Mouse (Mus musculus) midbrain, embryonic 10.5 days (tissue): ENCODE data around the gene Tiam1. TPM values are rescaled to one million over a fixed set of nuclear protein-coding genes. Genes with fewer than 3 reads are reported as not detected.

Source experiments
- DNase-seq: peaks from one replicate; pipeline ENCODE4 v3.0.0-alpha.2; 2017; ENCODE audit warnings: low spot score
- H3K27ac ChIP-seq: fragments of 300-500 bp; sonication (generic); replicated peaks from 2 replicates; pipeline ENCODE4 v1.5.1; 2016; ENCODE audit warnings: mild to moderate bottlenecking
- H3K27me3 ChIP-seq: fragments of 300-500 bp; sonication (generic); 2 replicates; pipeline ENCODE4 v1.6.1; 2016; ENCODE audit warnings: low read depth, mild to moderate bottlenecking; ENCODE audit not compliant: poor library complexity, severe bottlenecking
- H3K36me3 ChIP-seq: fragments of 300-500 bp; sonication (generic); 2 replicates; pipeline ENCODE4 v1.6.1; 2016; ENCODE audit warnings: mild to moderate bottlenecking, moderate library complexity
- H3K4me1 ChIP-seq: fragments of 300-500 bp; sonication (generic); 2 replicates; pipeline ENCODE4 v1.6.1; 2016
- H3K4me3 ChIP-seq: fragments of 300-500 bp; sonication (generic); 2 replicates; pipeline ENCODE4 v1.5.1; 2016; ENCODE audit warnings: mild to moderate bottlenecking, moderate library complexity
- H3K9me3 ChIP-seq: fragments of 300-500 bp; sonication (generic); replicated peaks from 2 replicates; pipeline ENCODE4 v1.6.1; 2016; ENCODE audit warnings: mild to moderate bottlenecking
- WGBS: fragments of 180-500 bp; shearing (Covaris S2); methylation state at CpG from one replicate; pipeline ENCODE4 v1.1.7; 2016; 5-methylcytosine and 5-hydroxymethylcytosine counted together
- polyA plus RNA-seq: library from polyadenylated mRNA; unstranded; fragments of >200 nt; fragmentation: Nextera tagmentation; extraction: Ambion mirVana; gene quantifications from 2 replicates; pipeline ENCODE4 v1.2.1, GENCODE M21; 2016

Tiam1 gene
- polyA plus RNA-seq, 1 experiment from 2014 or later: 13.8 TPM

GRCm38 (mm10) chr16:89948040-89948439, 195.5 kb downstream of the Tiam1 start:
- Histone ChIP-seq H3K27me3 (0 out of 2 replicates have a peak, but pooled peaks cover 5% of the 10 kb centered on the region), H3K4me1 (peaks cover 30% of the 10 kb centered on the region), H3K4me3 (no peak overlapping the region), H3K27ac (no peak overlapping the region), H3K9me3 (no peaks in the 10 kb centered on the region), H3K36me3 (no peaks in the 10 kb centered on the region)
- 94% methylated on average over 1 of the region's 1 CpGs for WGBS
- DNase-seq: no peak

- Histone ChIP-seq H3K36me3 (no peaks in the 10 kb centered on the region), H3K27me3 (0 out of 2 replicates have a peak, but pooled peaks cover 5% of the 10 kb centered on the region), H3K27ac (no peak overlapping the region), H3K4me3 (no peak overlapping the region), H3K9me3 (peaks cover under 1% of the 10 kb centered on the region; the same call in 1 of the 2 replicates), H3K4me1 (peaks cover 42% of the 10 kb centered on the region)
- no peak for DNase-seq
- WGBS: 95% methylated on average over 11 of the region's 11 CpGs
These were observed 196.8 kb downstream of the Tiam1 start for GRCm38 (mm10) chr16:89946816-89947215.

GRCm38 (mm10) chr16:89944604-89945283, 198.8 kb downstream of the Tiam1 start:
- no peaks in the 10 kb centered on the region; the same call in 1 of the 2 replicates for H3K36me3 ChIP-seq
- no peak for DNase-seq
- H3K27ac ChIP-seq: peak overlapping the region; percentile 87
- peaks cover 45% of the 10 kb centered on the region for H3K4me1 ChIP-seq
- WGBS: 30% methylated on average over 19 of the region's 19 CpGs
- H3K9me3 ChIP-seq: peaks cover 10% of the 10 kb centered on the region; the same call in 1 of the 2 replicates
- H3K27me3 ChIP-seq: 0 out of 2 replicates have a peak, but pooled peaks cover 5% of the 10 kb centered on the region
- peak overlapping the region; percentile 36 for H3K4me3 ChIP-seq

GRCm38 (mm10) chr16:89944050-89944449, 199.5 kb downstream of the Tiam1 start:
- Histone ChIP-seq H3K4me1 (peaks cover 48% of the 10 kb centered on the region), H3K4me3 (peak overlapping the region; percentile 36), H3K36me3 (no peaks in the 10 kb centered on the region; the same call in 1 of the 2 replicates), H3K27me3 (0 out of 2 replicates have a peak, but pooled peaks cover 5% of the 10 kb centered on the region), H3K27ac (peak overlapping the region; percentile 87), H3K9me3 (peaks cover 10% of the 10 kb centered on the region; the same call in 1 of the 2 replicates)
- 10% methylated on average over 6 of the region's 6 CpGs for WGBS
- DNase-seq: peak; percentile 79

- H3K36me3 ChIP-seq: no peaks in the 10 kb centered on the region; the same call in 1 of the 2 replicates
- H3K27me3 ChIP-seq: 0 out of 2 replicates have a peak, but pooled peaks cover 5% of the 10 kb centered on the region
- peaks cover 54% of the 10 kb centered on the region for H3K4me1 ChIP-seq
- 8% methylated on average over 19 of the region's 19 CpGs for WGBS
- H3K9me3 ChIP-seq: peaks cover 10% of the 10 kb centered on the region; the same call in 1 of the 2 replicates
- H3K27ac ChIP-seq: peak overlapping the region; percentile 87
- peak; percentile 63 for DNase-seq
- peak overlapping the region; percentile 36 for H3K4me3 ChIP-seq
These were observed 200.2 kb downstream of the Tiam1 start for GRCm38 (mm10) chr16:89943267-89943971.

- H3K9me3 ChIP-seq: peaks cover 10% of the 10 kb centered on the region; the same call in 1 of the 2 replicates
- 0 out of 2 replicates have a peak, but pooled peaks cover 5% of the 10 kb centered on the region for H3K27me3 ChIP-seq
- no peak for DNase-seq
- H3K36me3 ChIP-seq: no peaks in the 10 kb centered on the region; the same call in 1 of the 2 replicates
- H3K4me3 ChIP-seq: no peak overlapping the region
- H3K4me1 ChIP-seq: peaks cover 56% of the 10 kb centered on the region
- WGBS: 91% methylated on average over 8 of the region's 8 CpGs
- H3K27ac ChIP-seq: no peak overlapping the region
These were observed 202.9 kb downstream of the Tiam1 start for GRCm38 (mm10) chr16:89940696-89941095.

GRCm38 (mm10) chr16:89938277-89938676, 205.3 kb downstream of the Tiam1 start:
- Histone ChIP-seq H3K9me3 (peaks cover 10% of the 10 kb centered on the region; the same call in 1 of the 2 replicates), H3K36me3 (no peaks in the 10 kb centered on the region; the same call in 1 of the 2 replicates), H3K4me1 (peaks cover 32% of the 10 kb centered on the region), H3K27ac (no peak overlapping the region), H3K27me3 (no peaks in the 10 kb centered on the region), H3K4me3 (no peak overlapping the region)
- DNase-seq: no peak
- 55% methylated on average over 7 of the region's 7 CpGs for WGBS

- H3K36me3 ChIP-seq: no peaks in the 10 kb centered on the region; the same call in 1 of the 2 replicates
- WGBS: 82% methylated on average over 6 of the region's 6 CpGs
- peaks cover 7% of the 10 kb centered on the region; the same call in 1 of the 2 replicates for H3K9me3 ChIP-seq
- no peaks in the 10 kb centered on the region for H3K27me3 ChIP-seq
- DNase-seq: no peak
- H3K27ac ChIP-seq: no peak overlapping the region
- peaks cover 15% of the 10 kb centered on the region for H3K4me1 ChIP-seq
- H3K4me3 ChIP-seq: no peak overlapping the region
These were observed 207.0 kb downstream of the Tiam1 start for GRCm38 (mm10) chr16:89936571-89936970.

GRCm38 (mm10) chr16:89935398-89935797, 208.2 kb downstream of the Tiam1 start:
- no peak overlapping the region for H3K4me3 ChIP-seq
- no peak for DNase-seq
- no peak overlapping the region for H3K27ac ChIP-seq
- H3K27me3 ChIP-seq: no peaks in the 10 kb centered on the region
- no peaks in the 10 kb centered on the region for H3K9me3 ChIP-seq
- H3K4me1 ChIP-seq: peaks cover 13% of the 10 kb centered on the region
- H3K36me3 ChIP-seq: no peaks in the 10 kb centered on the region
- 91% methylated on average over 12 of the region's 12 CpGs for WGBS

GRCm38 (mm10) chr16:89934616-89935015, 209.0 kb downstream of the Tiam1 start:
- WGBS: 84% methylated on average over 10 of the region's 10 CpGs
- H3K27ac ChIP-seq: no peak overlapping the region
- no peak for DNase-seq
- no peaks in the 10 kb centered on the region for H3K36me3 ChIP-seq
- no peaks in the 10 kb centered on the region for H3K27me3 ChIP-seq
- no peak overlapping the region for H3K4me3 ChIP-seq
- peaks cover 13% of the 10 kb centered on the region for H3K4me1 ChIP-seq
- H3K9me3 ChIP-seq: no peaks in the 10 kb centered on the region

- Histone ChIP-seq H3K4me1 (peaks cover 10% of the 10 kb centered on the region), H3K4me3 (no peak overlapping the region), H3K9me3 (no peaks in the 10 kb centered on the region), H3K36me3 (no peaks in the 10 kb centered on the region), H3K27me3 (no peaks in the 10 kb centered on the region), H3K27ac (no peak overlapping the region)
- 87% methylated on average over 7 of the region's 7 CpGs for WGBS
- DNase-seq: no peak
These were observed 209.6 kb downstream of the Tiam1 start for GRCm38 (mm10) chr16:89933976-89934375.

- WGBS: 94% methylated on average over 7 of the region's 7 CpGs
- H3K27ac ChIP-seq: no peak overlapping the region
- 0 out of 2 replicates have a peak, but pooled peaks cover 5% of the 10 kb centered on the region for H3K4me1 ChIP-seq
- H3K36me3 ChIP-seq: no peaks in the 10 kb centered on the region
- DNase-seq: no peak
- no peaks in the 10 kb centered on the region for H3K27me3 ChIP-seq
- no peak overlapping the region for H3K4me3 ChIP-seq
- no peaks in the 10 kb centered on the region for H3K9me3 ChIP-seq
These were observed 215.0 kb downstream of the Tiam1 start for GRCm38 (mm10) chr16:89928611-89929010.
